Mouse (Mus musculus): Measurements from ENCODE around the gene Crybg1. TPM values are rescaled to one million over a fixed set of nuclear protein-coding genes. Genes with fewer than 3 reads are reported as not detected.

Gene Crybg1
- total RNA-seq, 1 experiment = 2.5 TPM

DNA sequence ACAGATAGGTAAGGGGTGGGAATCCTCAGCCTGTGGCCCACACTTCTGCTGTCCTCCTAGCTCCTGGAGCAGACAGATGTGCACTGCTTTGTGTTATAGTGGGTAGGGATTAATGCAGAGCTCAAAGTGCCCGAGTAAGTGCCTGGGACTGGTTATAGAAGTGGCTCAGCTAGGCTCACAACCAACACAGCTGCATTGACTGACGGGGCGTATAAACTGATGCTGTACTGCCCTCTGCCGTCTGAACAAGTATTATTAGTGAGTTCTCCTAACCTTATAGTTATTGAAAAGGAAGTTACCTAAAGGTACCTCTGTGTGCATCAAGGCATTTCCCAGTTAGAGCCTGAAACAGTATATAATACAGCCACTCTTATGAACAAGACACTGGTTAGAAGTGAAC is 77.6 kb downstream of the Crybg1 start:
- Histone ChIP-seq H3K9ac (ENCODE audit: insufficient read depth, low read depth, low read length, poor library complexity, severe bottlenecking) (no peak overlapping the region), H3K36me3 (ENCODE audit: control insufficient read depth, insufficient read depth, low read length, poor library complexity, severe bottlenecking) (no peaks in the 10 kb centered on the region), H3K4me3 (ENCODE audit: insufficient read depth in 1 of 2, low read depth in 1 of 2, low read length in 2 of 2, poor library complexity in 1 of 2, severe bottlenecking in 1 of 2) (no peak overlapping the region), H3K9me3 (ENCODE audit: control insufficient read depth, insufficient read depth, low read depth, low read length) (no peaks in the 10 kb centered on the region), H3K27ac (ENCODE audit: insufficient read depth, low read depth, low read length, poor library complexity, severe bottlenecking) (no peak overlapping the region), H3K4me1 (ENCODE audit: control insufficient read depth in 2 of 2, insufficient read depth in 2 of 2, low read length in 2 of 2, poor library complexity in 1 of 2) (peaks cover 0 to 3% of the 10 kb centered on the region in 2 experiments; a peak in 1 of 4 replicates)
- peak; percentile 47 for DNase-seq (ENCODE audit: low read depth, low spot score)
- in situ Hi-C loops (cut with MboI; ENCODE audit: low sequenced_read_pairs in 2 of 2, unreplicated experiment in 2 of 2) = no loop called here
- TF ChIP-seq ZC3H11A (IDR thresholded peaks at IDR 0.05; ENCODE audit: borderline replicate concordance, low read depth, low read length) (peak; percentile 92), CHD2 (IDR thresholded peaks at IDR 0.05; ENCODE audit: low read depth, low read length) (no peak)

GRCm38 (mm10) chr10:44069131-44069530 is 79.5 kb downstream of the Crybg1 start:
- no peak for TF ChIP-seq ZC3H11A (IDR thresholded peaks at IDR 0.05; ENCODE audit: borderline replicate concordance, low read depth, low read length)
- no peak for TF ChIP-seq MAFK (IDR thresholded peaks at IDR 0.05; ENCODE audit: insufficient read depth, low read depth, low read length)
- TF ChIP-seq CHD2 (IDR thresholded peaks at IDR 0.05; ENCODE audit: low read depth, low read length) = no peak
- TF ChIP-seq HCFC1 (IDR thresholded peaks at IDR 0.05; ENCODE audit: borderline replicate concordance, insufficient read depth, low read length) = no peak
- TF ChIP-seq ZNF384 (IDR thresholded peaks at IDR 0.05; ENCODE audit: low read depth, low read length) = no peak
- DNase-seq (ENCODE audit: low read depth, low spot score) = no peak
- no peak overlapping the region for H3K27ac ChIP-seq (ENCODE audit: insufficient read depth, low read depth, low read length, poor library complexity, severe bottlenecking)
- no peak overlapping the region for H3K4me3 ChIP-seq (ENCODE audit: insufficient read depth in 1 of 2, low read depth in 1 of 2, low read length in 2 of 2, poor library complexity in 1 of 2, severe bottlenecking in 1 of 2)
- H3K9ac ChIP-seq (ENCODE audit: insufficient read depth, low read depth, low read length, poor library complexity, severe bottlenecking) = no peak overlapping the region
- no peaks in the 10 kb centered on the region for H3K9me3 ChIP-seq (ENCODE audit: control insufficient read depth, insufficient read depth, low read depth, low read length)
- in situ Hi-C loops (cut with MboI; ENCODE audit: low sequenced_read_pairs in 2 of 2, unreplicated experiment in 2 of 2) = loop anchor here in 1 of 2 experiments (5.0 kb wide), 1 partner anchor 112 kb away; no protein-coding TSS in a partner anchor
- no peaks in the 10 kb centered on the region for H3K4me1 ChIP-seq (ENCODE audit: control insufficient read depth in 2 of 2, insufficient read depth in 2 of 2, low read length in 2 of 2, poor library complexity in 1 of 2)
- no peaks in the 10 kb centered on the region for H3K36me3 ChIP-seq (ENCODE audit: control insufficient read depth, insufficient read depth, low read length, poor library complexity, severe bottlenecking)

- H3K9me3 ChIP-seq (ENCODE audit: control insufficient read depth, insufficient read depth, low read depth, low read length) = no peaks in the 10 kb centered on the region
- no peak overlapping the region for H3K4me3 ChIP-seq (ENCODE audit: insufficient read depth in 1 of 2, low read depth in 1 of 2, low read length in 2 of 2, poor library complexity in 1 of 2, severe bottlenecking in 1 of 2)
- no peaks in the 10 kb centered on the region for H3K36me3 ChIP-seq (ENCODE audit: control insufficient read depth, insufficient read depth, low read length, poor library complexity, severe bottlenecking)
- no peak overlapping the region for H3K9ac ChIP-seq (ENCODE audit: insufficient read depth, low read depth, low read length, poor library complexity, severe bottlenecking)
- TF ChIP-seq MAFK (IDR thresholded peaks at IDR 0.05; ENCODE audit: insufficient read depth, low read depth, low read length) (no peak), CHD2 (IDR thresholded peaks at IDR 0.05; ENCODE audit: low read depth, low read length) (no peak), HCFC1 (IDR thresholded peaks at IDR 0.05; ENCODE audit: borderline replicate concordance, insufficient read depth, low read length) (no peak), ZC3H11A (IDR thresholded peaks at IDR 0.05; ENCODE audit: borderline replicate concordance, low read depth, low read length) (no peak), ZNF384 (IDR thresholded peaks at IDR 0.05; ENCODE audit: low read depth, low read length) (no peak)
- DNase-seq (ENCODE audit: low read depth, low spot score) = no peak
- no peaks in the 10 kb centered on the region; a peak in 1 of 4 replicates for H3K4me1 ChIP-seq (ENCODE audit: control insufficient read depth in 2 of 2, insufficient read depth in 2 of 2, low read length in 2 of 2, poor library complexity in 1 of 2)
- H3K27ac ChIP-seq (ENCODE audit: insufficient read depth, low read depth, low read length, poor library complexity, severe bottlenecking) = no peak overlapping the region
- in situ Hi-C loops (cut with MboI; ENCODE audit: low sequenced_read_pairs in 2 of 2, unreplicated experiment in 2 of 2) = loop anchor here in 1 of 2 experiments (5.0 kb wide), 1 partner anchor 109 kb away; no protein-coding TSS in a partner anchor
Measured at GRCm38 (mm10) chr10:44065848-44066360, 82.7 kb downstream of the Crybg1 start.

DNA sequence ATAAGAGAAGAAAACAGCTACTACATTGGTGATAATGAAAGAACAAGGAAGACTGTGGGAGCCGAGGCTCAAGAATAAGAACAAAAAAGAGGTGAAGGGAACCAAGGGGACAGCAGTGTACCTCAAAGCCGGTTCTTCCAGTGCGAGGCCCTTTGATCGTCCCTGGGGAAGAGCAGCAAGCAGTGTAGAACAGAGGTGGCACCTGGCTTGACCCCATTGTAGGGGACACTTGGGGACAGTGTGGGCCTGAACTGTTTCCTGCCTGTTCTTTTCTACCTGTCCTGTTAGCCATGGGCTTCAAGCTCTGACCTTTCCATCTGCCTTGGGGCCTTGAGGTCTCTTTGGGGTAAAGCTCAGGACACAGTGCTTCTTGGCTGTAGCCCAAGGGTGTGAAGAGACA is 85.7 kb downstream of the Crybg1 start:
- Histone ChIP-seq H3K9me3 (ENCODE audit: control insufficient read depth, insufficient read depth, low read depth, low read length) (no peaks in the 10 kb centered on the region), H3K36me3 (ENCODE audit: control insufficient read depth, insufficient read depth, low read length, poor library complexity, severe bottlenecking) (no peaks in the 10 kb centered on the region), H3K27ac (ENCODE audit: insufficient read depth, low read depth, low read length, poor library complexity, severe bottlenecking) (no peak overlapping the region), H3K9ac (ENCODE audit: insufficient read depth, low read depth, low read length, poor library complexity, severe bottlenecking) (no peak overlapping the region), H3K4me3 (ENCODE audit: insufficient read depth in 1 of 2, low read depth in 1 of 2, low read length in 2 of 2, poor library complexity in 1 of 2, severe bottlenecking in 1 of 2) (no peak overlapping the region), H3K4me1 (ENCODE audit: control insufficient read depth in 2 of 2, insufficient read depth in 2 of 2, low read length in 2 of 2, poor library complexity in 1 of 2) (no peaks in the 10 kb centered on the region; a peak in 1 of 4 replicates)
- no peak for DNase-seq (ENCODE audit: low read depth, low spot score)
- in situ Hi-C loops (cut with MboI; ENCODE audit: low sequenced_read_pairs in 2 of 2, unreplicated experiment in 2 of 2) = no loop called here
- TF ChIP-seq CHD2 (IDR thresholded peaks at IDR 0.05; ENCODE audit: low read depth, low read length) (no peak), MAFK (IDR thresholded peaks at IDR 0.05; ENCODE audit: insufficient read depth, low read depth, low read length) (no peak), ZC3H11A (IDR thresholded peaks at IDR 0.05; ENCODE audit: borderline replicate concordance, low read depth, low read length) (no peak), ZNF384 (IDR thresholded peaks at IDR 0.05; ENCODE audit: low read depth, low read length) (no peak), HCFC1 (IDR thresholded peaks at IDR 0.05; ENCODE audit: borderline replicate concordance, insufficient read depth, low read length) (no peak)

DNA sequence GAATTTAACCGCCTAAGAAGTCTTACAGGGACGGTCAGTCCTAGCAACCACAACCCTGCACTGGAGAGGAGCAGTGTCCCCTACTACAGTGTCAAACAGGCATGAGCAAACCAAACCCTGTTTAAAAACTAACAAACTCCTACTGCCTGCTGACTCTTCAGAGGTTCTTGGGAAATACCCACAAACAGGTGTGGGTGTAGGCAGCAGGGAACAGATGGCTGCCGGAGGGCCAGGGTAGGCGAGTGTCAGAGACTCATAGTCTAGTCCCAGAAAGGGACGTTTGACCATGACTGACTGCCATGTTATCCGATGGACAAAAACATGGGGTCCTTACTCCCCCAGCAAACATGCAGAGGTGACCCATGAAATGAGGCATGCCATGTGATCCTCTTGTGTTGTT is 97.7 kb downstream of the Crybg1 start:
- DNase-seq (ENCODE audit: low read depth, low spot score) = no peak
- in situ Hi-C loops (cut with MboI; ENCODE audit: low sequenced_read_pairs in 2 of 2, unreplicated experiment in 2 of 2) = no loop called here
- no peak overlapping the region for H3K27ac ChIP-seq (ENCODE audit: insufficient read depth, low read depth, low read length, poor library complexity, severe bottlenecking)
- TF ChIP-seq CHD2 (IDR thresholded peaks at IDR 0.05; ENCODE audit: low read depth, low read length) (no peak), HCFC1 (IDR thresholded peaks at IDR 0.05; ENCODE audit: borderline replicate concordance, insufficient read depth, low read length) (no peak), ZC3H11A (IDR thresholded peaks at IDR 0.05; ENCODE audit: borderline replicate concordance, low read depth, low read length) (no peak), ZNF384 (IDR thresholded peaks at IDR 0.05; ENCODE audit: low read depth, low read length) (no peak), MAFK (IDR thresholded peaks at IDR 0.05; ENCODE audit: insufficient read depth, low read depth, low read length) (no peak)
- no peaks in the 10 kb centered on the region for H3K36me3 ChIP-seq (ENCODE audit: control insufficient read depth, insufficient read depth, low read length, poor library complexity, severe bottlenecking)
- no peak overlapping the region for H3K9ac ChIP-seq (ENCODE audit: insufficient read depth, low read depth, low read length, poor library complexity, severe bottlenecking)
- H3K4me3 ChIP-seq (ENCODE audit: insufficient read depth in 1 of 2, low read depth in 1 of 2, low read length in 2 of 2, poor library complexity in 1 of 2, severe bottlenecking in 1 of 2) = no peak overlapping the region
- peaks cover 3 to 4% of the 10 kb centered on the region in 2 experiments; a peak in 3 of 4 replicates for H3K4me1 ChIP-seq (ENCODE audit: control insufficient read depth in 2 of 2, insufficient read depth in 2 of 2, low read length in 2 of 2, poor library complexity in 1 of 2)
- no peaks in the 10 kb centered on the region for H3K9me3 ChIP-seq (ENCODE audit: control insufficient read depth, insufficient read depth, low read depth, low read length)
